Mouse (Mus musculus) forebrain, embryonic 13.5 days (tissue): Measurements from ENCODE around the gene Patz1. TPM values are rescaled to one million over a fixed set of nuclear protein-coding genes. Genes with fewer than 3 reads are reported as not detected.

ENCODE experiments used
- ATAC-seq: fragments of 200-750 bp; cut with Nextera tagmentation; 2 replicates; pipeline ENCODE4 v1.8.0; 2017
- H3K27ac ChIP-seq: fragments of 300-500 bp; sonication (generic); 2 replicates; pipeline ENCODE4 v1.5.1; 2015; ENCODE audit warnings: inconsistent platforms, mild to moderate bottlenecking, moderate library complexity
- H3K27me3 ChIP-seq: fragments of 300-500 bp; sonication (generic); 2 replicates; pipeline ENCODE4 v1.6.1; 2015; ENCODE audit warnings: mild to moderate bottlenecking, inconsistent platforms
- H3K36me3 ChIP-seq: fragments of 300-500 bp; sonication (generic); 2 replicates; pipeline ENCODE4 v1.6.1; 2015; ENCODE audit warnings: mild to moderate bottlenecking, inconsistent platforms; ENCODE audit not compliant: poor library complexity, severe bottlenecking
- H3K4me1 ChIP-seq: fragments of 300-500 bp; sonication (generic); 2 replicates; pipeline ENCODE4 v1.6.1; 2015; ENCODE audit warnings: inconsistent platforms
- H3K4me2 ChIP-seq: fragments of 300-500 bp; sonication (generic); 2 replicates; pipeline ENCODE4 v1.6.1; 2015; ENCODE audit warnings: inconsistent platforms, mild to moderate bottlenecking, moderate library complexity
- H3K4me3 ChIP-seq: fragments of 300-500 bp; sonication (generic); 2 replicates; pipeline ENCODE4 v1.5.1; 2015; ENCODE audit warnings: mild to moderate bottlenecking, inconsistent platforms
- H3K9ac ChIP-seq: fragments of 300-500 bp; sonication (generic); 2 replicates; pipeline ENCODE4 v1.6.1; 2015; ENCODE audit warnings: mild to moderate bottlenecking, inconsistent platforms
- H3K9me3 ChIP-seq: fragments of 300-500 bp; sonication (generic); replicated peaks from 2 replicates; pipeline ENCODE4 v1.6.1; 2016; ENCODE audit warnings: inconsistent platforms
- WGBS: fragments of 180-500 bp; shearing (Covaris S2); methylation state at CpG from one replicate; pipeline ENCODE4 v1.1.7; 2015; 5-methylcytosine and 5-hydroxymethylcytosine counted together
- polyA plus RNA-seq: library from polyadenylated mRNA; unstranded; fragments of >200 nt; fragmentation: Nextera tagmentation; extraction: Ambion mirVana; gene quantifications from 2 replicates; pipeline ENCODE4 v1.2.1, GENCODE M21; 2015

Patz1 gene
- polyA plus RNA-seq, 1 experiment from 2014 or later = 77.6 TPM

DNA sequence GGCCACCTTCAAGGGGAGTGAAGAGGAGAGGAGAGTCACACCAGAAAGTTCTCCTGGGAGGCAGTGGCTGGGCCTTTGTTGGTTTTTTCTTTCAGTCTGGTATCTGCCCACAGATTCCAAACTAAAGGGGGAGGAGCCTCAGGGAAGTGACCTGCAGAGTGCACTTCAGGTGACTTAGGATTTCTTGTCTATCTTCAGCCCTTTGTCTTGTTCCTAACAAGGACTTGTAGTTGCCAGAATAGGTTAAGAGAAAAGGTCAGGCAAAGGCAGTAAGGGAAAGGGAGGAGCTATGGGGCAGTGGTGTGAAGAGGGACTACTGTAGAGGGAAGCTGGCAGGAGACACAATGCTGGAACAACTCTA is 59.1 kb downstream of the Patz1 start:
- H3K9me3 ChIP-seq = no peaks in the 10 kb centered on the region
- no peak overlapping the region for H3K4me2 ChIP-seq
- no peak for ATAC-seq
- no peak overlapping the region for H3K9ac ChIP-seq
- H3K27ac ChIP-seq = no peak overlapping the region
- H3K4me3 ChIP-seq = no peak overlapping the region
- no peaks in the 10 kb centered on the region for H3K27me3 ChIP-seq
- H3K4me1 ChIP-seq = peaks cover 14% of the 10 kb centered on the region; the same call in 1 of the 2 replicates
- H3K36me3 ChIP-seq = peaks cover 80% of the 10 kb centered on the region

DNA sequence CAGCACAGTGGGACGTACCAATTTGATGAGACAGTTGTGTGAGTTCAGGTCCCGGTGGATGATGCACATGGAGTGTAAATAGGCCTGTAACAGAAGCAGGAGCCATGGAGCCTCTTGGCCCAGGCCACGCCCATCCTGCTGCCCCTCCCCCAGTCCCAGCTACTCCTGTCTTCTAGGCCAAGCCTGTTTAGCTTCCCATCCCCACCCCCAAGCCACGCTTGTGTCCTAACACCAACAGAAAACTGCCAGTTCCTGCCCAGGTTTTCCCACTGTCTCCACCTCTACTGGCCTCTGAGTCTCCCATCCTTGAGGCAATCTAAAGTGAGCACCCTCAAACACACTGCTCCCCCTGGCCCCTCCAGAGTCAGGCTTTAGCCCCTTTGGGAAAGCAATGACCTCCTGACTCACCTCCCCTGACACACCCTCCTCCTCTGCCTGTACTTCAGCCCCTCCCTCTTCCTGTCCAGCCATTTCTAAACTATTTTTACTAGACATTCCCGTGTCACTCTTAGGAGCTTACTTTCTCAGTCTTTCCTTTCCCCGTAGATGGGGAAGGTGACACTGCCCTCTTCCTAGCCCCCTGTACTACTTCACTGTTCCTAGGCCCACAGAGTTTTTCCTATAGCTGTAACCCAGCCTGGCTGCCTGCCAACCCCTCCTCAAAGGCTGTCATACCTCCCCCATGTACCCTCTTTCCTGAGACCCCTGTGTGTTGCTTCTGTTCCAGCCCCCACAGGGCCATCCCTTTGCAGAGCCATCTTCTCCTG is 60.1 kb downstream of the Patz1 start:
- no peak overlapping the region for H3K9ac ChIP-seq
- no peak overlapping the region for H3K4me2 ChIP-seq
- ATAC-seq = no peak
- H3K36me3 ChIP-seq = peaks cover 80% of the 10 kb centered on the region
- peaks cover 14% of the 10 kb centered on the region; the same call in 1 of the 2 replicates for H3K4me1 ChIP-seq
- no peak overlapping the region for H3K4me3 ChIP-seq
- WGBS = 55% methylated on average over 5 of the region's 6 CpGs
- no peaks in the 10 kb centered on the region for H3K9me3 ChIP-seq
- H3K27me3 ChIP-seq = no peaks in the 10 kb centered on the region
- no peak overlapping the region for H3K27ac ChIP-seq

- no peak overlapping the region for H3K27ac ChIP-seq
- 82% methylated on average over 4 of the region's 4 CpGs for WGBS
- H3K27me3 ChIP-seq = no peaks in the 10 kb centered on the region
- H3K36me3 ChIP-seq = peaks cover 80% of the 10 kb centered on the region
- no peak overlapping the region for H3K9ac ChIP-seq
- no peaks in the 10 kb centered on the region for H3K9me3 ChIP-seq
- no peak overlapping the region for H3K4me3 ChIP-seq
- H3K4me2 ChIP-seq = no peak overlapping the region
- H3K4me1 ChIP-seq = peaks cover 14% of the 10 kb centered on the region; the same call in 1 of the 2 replicates
- no peak for ATAC-seq
Observed at GRCm38 (mm10) chr11:3349343-3349695, 60.6 kb downstream of the Patz1 start.

DNA sequence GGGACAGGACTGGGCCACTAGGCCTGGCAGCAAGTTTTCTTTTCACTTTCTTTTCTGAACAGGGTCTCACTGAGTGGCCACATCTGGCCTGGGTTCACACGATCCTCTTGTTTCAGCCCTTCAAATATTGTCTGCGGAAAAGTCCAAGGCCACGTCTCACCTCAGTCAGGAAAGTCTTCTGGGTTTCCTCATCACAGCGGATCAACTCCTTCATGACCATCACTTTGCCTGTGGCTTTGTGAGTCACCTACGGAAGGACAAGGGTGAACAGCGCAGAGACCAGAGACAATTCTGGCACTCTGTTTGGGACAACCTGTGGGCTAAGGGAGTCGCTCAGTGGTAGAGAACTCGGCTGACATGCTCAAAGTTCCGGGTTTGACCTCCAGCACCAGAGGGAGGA is 63.5 kb downstream of the Patz1 start:
- WGBS = 91% methylated on average over 9 of the region's 9 CpGs
- H3K4me3 ChIP-seq = no peak overlapping the region
- no peak for ATAC-seq
- no peak overlapping the region for H3K9ac ChIP-seq
- H3K36me3 ChIP-seq = peaks cover 71% of the 10 kb centered on the region
- H3K4me2 ChIP-seq = no peak overlapping the region
- H3K27ac ChIP-seq = no peak overlapping the region
- H3K27me3 ChIP-seq = no peaks in the 10 kb centered on the region
- no peaks in the 10 kb centered on the region for H3K9me3 ChIP-seq
- H3K4me1 ChIP-seq = peaks cover 14% of the 10 kb centered on the region; the same call in 1 of the 2 replicates

- Histone ChIP-seq H3K4me1 (peaks cover 11% of the 10 kb centered on the region; the same call in 1 of the 2 replicates), H3K27me3 (no peaks in the 10 kb centered on the region), H3K4me2 (no peak overlapping the region), H3K4me3 (no peak overlapping the region), H3K36me3 (peaks cover 75% of the 10 kb centered on the region), H3K9me3 (no peaks in the 10 kb centered on the region), H3K27ac (no peak overlapping the region), H3K9ac (no peak overlapping the region)
- 45% methylated on average over 18 of the region's 18 CpGs for WGBS
- no peak for ATAC-seq
Observed at GRCm38 (mm10) chr11:3352990-3353585, 64.4 kb downstream of the Patz1 start.

Other genes starting within 250 kb of the Patz1 start
- 15.0 and 16.0 TPM in 2 replicates for gene Sfi1, start 95.4 kb upstream of the Patz1 start, polyA plus RNA-seq
- 46.8 and 54.2 TPM in 2 replicates for gene Eif4enif1, start 86.5 kb upstream of the Patz1 start, polyA plus RNA-seq
- gene Drg1, start 22.5 kb upstream of the Patz1 start, polyA plus RNA-seq = 290 and 298 TPM in 2 replicates
- 18.7 and 22.8 TPM in 2 replicates for gene Pik3ip1, start 41.5 kb downstream of the Patz1 start, polyA plus RNA-seq
- 75.6 and 81.3 TPM in 2 replicates for gene Limk2, start 120.3 kb downstream of the Patz1 start, polyA plus RNA-seq
- gene Rnf185, start 163.5 kb downstream of the Patz1 start, polyA plus RNA-seq = 40.6 and 46.2 TPM in 2 replicates
- 0.44 and 0.58 TPM in 2 replicates for gene Pla2g3, start 199.4 kb downstream of the Patz1 start, polyA plus RNA-seq
- 1.1 and 1.5 TPM in 2 replicates for gene Inpp5j, start 215.9 kb downstream of the Patz1 start, polyA plus RNA-seq
- gene Selenom, start 225.8 kb downstream of the Patz1 start, polyA plus RNA-seq = 28.2 and 30.3 TPM in 2 replicates